Mouse (Mus musculus): ENCODE results near the gene Fut9.

The Fut9 gene

DNA sequence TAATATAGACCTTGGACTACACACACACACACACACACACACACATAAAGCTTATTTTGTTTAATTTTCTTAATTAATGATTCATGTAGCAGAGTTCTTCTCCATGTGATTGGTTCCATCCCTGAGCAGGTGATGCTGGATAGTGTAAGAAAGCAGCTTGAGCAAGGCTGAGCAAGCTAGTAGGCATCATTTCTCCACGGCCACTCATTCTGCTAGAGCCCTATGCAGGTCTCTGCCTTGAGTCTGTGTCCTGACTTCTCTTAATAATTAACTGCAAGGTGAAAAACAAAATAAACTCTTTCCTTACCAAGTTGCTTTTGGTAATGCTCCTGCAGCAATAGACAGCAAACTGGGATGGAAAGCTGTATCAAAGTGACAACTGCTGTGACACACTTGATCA is 152.5 kb downstream of the Fut9 start:
- no peak for DNase-seq (ENCODE audit: low read depth, low spot score)

DNA sequence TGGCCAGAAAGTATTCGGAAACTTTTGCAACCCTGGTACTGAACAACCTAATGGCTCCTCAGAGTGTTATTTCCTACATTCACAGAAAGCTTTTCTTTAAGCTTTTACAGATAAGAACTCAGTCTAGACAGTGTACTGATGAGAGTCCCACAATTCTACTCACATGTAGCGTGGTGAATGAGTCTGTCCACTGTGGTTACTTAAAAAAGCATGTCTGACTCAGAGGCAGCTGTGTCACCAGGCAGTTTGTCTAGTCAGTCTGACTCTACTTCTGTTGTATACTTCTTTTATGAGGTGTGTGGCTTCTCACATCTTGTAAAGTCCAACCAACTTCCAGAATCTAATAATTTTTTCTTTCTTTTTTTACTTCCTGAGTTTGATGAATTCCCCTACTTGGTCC is 154.5 kb downstream of the Fut9 start:
- DNase-seq (ENCODE audit: low read depth, low spot score) = peak; percentile 28

- DNase-seq (ENCODE audit: low read depth, low spot score) = no peak
These were observed 158.1 kb downstream of the Fut9 start for GRCm38 (mm10) chr4:25641993-25642392.

GRCm38 (mm10) chr4:25633262-25633661 is 166.8 kb downstream of the Fut9 start:
- DNase-seq (ENCODE audit: low read depth, low spot score) = no peak

DNA sequence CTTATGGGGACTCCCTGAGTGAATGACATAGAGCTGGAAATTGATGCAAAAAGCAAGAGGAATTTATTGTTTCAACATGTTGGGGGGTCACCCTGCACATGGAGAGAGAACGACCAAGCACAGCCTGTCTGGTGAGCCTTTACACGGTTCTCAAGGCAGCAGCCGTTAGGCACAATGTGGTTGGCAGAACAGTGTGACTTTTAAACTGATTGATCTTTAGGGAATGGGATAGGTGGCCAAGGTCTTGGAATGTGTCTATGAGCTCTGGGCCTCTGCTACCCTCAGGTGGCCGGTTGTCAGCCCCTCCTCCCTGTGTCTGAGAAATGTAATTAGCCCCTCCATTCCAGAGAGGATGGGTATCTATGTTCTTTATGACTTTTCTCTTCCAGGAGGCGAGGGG is 171.9 kb downstream of the Fut9 start:
- no peak for DNase-seq (ENCODE audit: low read depth, low spot score)

DNA sequence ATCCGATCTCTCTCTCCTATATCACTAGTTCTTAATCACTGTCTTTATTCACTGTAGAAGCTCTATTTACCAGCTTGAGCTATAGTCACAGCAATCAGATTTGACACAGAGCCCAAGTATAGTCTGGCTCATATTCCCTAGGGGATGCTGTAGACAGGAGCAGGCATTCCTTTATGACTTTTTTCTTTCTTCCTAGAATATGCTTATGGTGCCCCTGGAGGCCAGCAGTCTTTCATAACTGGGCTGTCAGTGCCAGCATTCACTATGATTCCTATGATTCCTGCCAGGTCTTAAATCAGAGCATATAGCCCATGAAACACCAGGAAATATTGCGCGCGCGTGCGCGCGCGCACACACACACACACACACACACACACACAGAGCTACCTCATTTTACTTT is 172.6 kb downstream of the Fut9 start:
- no peak for DNase-seq (ENCODE audit: low read depth, low spot score)

DNA sequence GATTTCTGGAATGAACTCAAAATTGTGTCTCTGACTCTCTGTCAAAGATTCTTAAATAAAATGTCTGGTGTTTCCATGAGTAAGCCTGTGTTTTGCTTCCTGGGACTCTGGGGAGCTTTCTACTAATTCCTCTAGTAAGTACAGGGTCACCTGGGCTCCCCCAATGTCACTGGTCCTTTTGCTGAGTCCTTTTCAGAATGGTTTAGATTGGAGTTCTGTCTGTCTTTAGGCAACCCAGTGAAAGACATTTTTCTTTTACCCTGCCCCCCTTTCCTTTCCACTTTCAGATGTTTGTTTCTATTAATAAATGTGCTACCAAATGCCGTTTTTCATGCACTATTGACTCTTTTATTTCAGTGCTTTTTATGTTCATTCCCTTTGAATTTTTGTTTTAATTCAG is 173.0 kb downstream of the Fut9 start:
- DNase-seq (ENCODE audit: low read depth, low spot score) = no peak

GRCm38 (mm10) chr4:25623176-25623575 is 176.9 kb downstream of the Fut9 start:
- no peak for DNase-seq (ENCODE audit: low read depth, low spot score)

DNA sequence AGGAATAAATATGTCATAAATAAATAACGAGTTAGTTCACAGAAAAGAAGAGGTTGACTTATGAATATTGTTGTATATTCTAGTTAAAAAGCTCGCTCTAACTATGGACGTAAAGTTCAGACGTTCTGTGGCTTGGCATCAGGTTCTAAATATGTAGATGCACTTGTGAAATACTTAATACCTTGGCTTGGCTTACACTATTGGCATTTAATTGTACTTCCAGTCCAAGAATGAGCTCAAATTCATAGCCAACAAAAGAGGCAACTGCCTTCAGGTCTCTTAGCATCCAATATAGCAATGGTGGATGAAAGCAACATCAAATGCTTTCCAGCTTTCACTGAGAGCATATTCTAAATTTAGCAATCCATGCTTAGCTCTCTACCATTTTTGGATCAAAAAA is 182.7 kb downstream of the Fut9 start:
- DNase-seq (ENCODE audit: low read depth, low spot score) = no peak

- DNase-seq (ENCODE audit: low read depth, low spot score) = no peak
These were observed 186.6 kb downstream of the Fut9 start for GRCm38 (mm10) chr4:25613426-25613825.

GRCm38 (mm10) chr4:25610481-25610880 is 189.6 kb downstream of the Fut9 start:
- no peak for DNase-seq (ENCODE audit: low read depth, low spot score)

DNA sequence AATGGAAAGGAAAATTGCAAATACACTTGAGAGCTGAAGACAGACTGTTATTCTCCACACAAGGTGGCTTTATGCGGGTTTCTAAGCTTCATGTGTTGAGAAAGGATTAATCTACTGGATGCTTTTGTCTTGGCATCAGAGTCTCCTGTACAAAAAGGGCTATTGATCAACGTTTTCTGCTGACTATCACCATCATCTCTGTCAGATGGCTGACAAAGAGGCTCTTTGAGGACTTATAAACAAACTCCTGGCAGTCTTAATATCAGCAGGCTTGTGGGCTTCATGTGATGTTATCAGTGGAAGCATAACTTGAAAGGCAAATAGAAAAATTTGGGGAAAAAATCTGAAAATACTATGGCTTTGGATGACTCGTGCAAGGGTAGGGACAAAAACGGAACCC is 206.8 kb downstream of the Fut9 start:
- DNase-seq (ENCODE audit: low read depth, low spot score) = peak; percentile 27
